Mouse (Mus musculus) layer of hippocampus, adult 9-11 months (tissue): Measurements from ENCODE around the gene Igfn1.

Source experiments
- DNase-seq: peaks from one replicate; pipeline ENCODE4 v3.0.0; 2022

The Igfn1 gene

DNA sequence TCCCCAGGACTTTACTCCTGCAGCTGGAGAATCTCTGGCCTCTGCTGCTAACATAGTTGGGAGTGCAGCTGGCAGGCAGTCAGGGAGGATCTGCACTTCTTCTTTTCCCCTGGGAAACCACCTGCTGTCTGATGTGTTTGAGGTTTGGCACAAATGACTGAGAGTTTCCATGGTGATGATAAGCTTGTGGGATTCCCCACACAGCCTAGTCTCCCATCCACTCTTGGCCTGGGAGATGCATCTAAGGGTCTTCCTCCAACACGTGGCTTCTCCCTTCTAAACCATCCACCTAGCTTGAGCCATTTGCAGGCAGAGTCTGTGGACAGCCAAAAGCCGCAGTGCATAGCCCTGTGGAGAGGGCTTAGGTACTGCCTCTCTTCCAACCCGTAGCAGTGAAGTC, 76.3 kb downstream of the Igfn1 start:
- peak; percentile 48 for DNase-seq

DNA sequence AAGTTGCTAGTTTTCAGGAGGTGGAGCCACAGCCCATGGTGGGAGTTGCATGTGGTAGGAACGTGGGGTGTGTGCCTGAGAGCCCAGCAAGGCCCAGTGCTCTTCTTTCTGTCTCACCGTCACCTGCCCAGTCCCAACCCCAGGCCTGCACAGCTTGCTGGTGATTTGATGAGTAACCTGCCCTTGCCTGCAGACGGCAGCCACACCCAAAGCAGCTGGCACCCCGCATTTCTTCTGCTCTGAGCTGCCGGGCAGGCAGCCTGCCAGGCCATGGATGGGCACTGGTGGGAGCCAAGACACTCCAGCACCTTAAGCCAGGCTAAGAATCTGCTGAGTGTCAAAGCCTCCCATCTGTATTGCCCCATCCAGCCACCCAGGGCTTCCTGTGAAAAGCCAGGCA, 80.3 kb downstream of the Igfn1 start:
- DNase-seq = no peak

DNA sequence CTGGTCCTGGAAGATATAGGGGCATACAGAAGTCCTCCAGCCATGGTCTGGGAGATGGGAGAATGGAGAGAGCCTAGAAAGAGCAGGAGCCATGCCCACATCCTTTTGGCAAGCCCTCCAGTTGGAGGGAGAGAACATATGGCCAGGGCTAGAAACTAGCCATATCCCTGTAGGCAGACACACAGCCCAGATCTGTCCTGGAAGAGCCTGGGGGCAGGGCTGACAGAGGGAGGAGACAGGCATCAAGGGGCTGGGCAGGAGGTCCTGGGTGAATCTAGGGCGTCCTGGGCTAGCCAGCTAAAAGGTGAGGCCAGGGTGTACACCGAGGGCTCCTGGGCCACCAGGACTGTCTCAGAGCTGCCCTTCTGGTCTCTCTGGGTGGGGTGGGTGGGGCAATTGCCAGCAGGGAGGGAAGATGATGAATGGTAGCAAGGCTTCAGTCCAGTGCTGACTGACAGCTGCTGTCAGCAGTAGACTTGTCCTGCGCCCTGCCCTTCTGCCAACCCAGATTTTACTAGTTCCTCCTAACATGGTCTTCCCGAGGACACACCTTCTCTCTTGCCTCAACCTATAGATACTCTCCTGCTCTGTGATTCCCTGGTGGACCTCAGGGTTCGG, 81.7 kb downstream of the Igfn1 start:
- DNase-seq = no peak

DNA sequence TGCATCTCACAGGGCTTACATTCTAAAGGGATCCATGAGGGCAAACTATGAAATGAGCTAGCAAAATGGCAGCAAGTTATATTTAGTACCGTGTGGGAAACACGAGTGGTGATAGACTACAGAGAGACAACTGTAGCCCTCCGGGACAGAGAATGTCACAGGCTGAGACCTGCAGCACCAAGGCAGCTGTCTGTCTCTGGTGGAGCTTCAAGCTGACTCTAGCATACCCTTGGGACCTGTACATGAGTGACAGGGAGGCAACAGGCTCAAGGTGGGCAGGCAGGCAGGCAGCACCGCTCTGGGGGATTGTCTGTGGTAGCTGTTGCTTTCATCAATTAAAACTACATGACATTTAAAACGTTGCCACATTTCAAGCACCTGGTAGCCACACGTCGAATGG, 82.9 kb downstream of the Igfn1 start:
- no peak for DNase-seq

DNA sequence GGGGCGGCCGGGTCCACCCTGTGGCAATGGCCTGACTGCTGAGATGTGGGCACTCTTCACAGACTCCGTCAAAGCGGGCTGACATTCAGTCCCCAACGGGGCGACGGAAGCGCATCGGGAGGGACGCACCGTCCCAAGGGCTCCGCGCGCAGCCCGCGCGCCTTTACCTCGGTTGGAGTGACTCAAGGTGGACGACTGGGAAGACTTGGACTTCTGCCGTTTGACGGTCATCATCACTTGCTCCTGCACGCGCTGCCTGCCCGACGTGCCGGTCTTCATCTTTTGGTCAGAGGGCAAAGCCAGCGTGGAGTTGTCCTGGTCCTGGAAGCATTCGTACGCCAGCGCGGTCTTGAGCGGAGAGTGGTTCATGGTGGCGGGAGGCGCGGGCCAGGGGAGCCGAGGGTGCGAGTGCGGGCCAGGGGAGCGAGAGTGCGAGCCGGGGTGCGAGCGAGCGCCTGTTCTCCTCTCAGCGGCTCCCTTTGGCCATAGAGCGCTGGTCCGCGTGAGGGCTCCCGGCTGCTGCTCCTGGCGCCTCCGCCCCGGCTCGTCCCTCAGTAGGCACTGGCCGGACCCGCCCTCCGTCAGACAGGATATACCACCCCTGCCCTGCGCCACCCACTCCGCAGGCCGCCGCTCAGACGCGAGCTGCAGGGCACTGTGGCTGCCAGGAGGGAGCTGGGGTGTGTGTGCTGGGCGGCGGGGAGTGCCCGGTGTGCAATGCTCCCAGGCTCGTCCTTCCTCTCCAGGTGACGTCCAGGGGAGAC, 87.3 kb downstream of the Igfn1 start, which contains the start of gene Pkp1:
Pkp1 (minus strand) TSS at position 564 of the 764 bp plus-strand sequence.
- DNase-seq = no peak

DNA sequence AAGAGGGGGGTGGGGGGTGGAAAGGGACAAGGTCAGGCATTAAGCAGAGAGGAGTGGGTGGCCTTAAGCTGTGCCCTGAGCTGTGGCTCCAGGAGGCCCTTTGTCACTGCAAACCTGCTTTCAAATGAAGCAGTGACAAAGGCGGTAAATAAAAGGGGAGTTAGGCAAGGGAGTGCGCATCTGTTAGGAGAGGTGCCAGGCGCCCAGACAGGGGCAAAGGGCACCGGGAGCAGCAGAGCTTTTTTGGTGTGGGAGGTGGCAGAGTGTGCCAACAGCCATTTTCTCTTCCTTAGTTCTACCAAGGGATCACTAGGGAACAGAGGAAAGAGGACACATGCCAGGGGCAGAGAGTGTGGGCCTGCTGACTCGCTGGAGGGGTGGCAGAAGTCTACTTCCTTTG, 88.9 kb downstream of the Igfn1 start:
- DNase-seq = no peak

DNA sequence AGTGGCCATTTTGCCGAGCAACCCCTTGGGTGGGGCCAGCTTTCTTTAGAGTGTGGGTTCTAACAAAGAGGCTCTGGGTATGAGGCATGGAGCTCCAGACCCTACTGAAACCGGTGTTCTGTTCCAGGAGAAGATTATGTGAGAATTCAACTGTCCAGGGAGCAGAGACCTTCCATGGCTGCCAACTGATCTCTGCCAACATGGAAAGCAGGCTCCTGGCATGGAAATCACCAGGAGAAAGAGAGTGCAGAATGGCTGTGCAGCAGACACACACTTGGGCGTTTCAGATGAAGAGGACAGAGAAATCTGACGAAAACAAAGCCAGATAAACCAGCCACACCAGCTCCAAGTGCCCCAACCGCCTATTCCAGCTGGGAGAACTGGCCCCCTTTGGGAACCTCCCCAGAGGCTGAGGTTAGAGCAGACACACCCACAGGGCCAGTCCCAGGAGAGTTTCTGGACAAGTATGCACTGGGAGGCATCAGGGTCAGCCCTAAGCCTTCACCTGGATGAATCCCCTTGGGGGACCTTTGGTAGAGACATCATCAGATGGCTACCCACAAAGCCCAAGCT, 89.6 kb downstream of the Igfn1 start:
- no peak for DNase-seq

DNA sequence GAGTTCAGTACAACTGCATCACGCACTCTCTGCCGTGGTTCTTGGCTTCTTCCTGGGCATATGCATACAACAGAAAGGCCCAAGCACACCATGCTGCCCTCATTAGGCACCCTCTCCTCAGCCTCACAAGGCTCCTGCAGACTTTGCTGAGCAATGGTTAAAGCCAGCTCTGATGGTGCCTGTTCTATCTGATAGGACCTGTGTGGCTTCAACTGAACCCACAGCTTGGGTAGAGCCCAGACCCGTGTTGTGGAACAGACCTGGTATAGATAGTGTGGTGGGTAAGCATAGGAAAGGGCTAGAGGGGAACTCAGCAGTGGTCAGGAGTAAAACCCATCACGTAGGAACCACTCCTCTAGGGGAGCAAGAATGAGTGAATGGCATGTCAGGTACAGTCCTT, 92.5 kb downstream of the Igfn1 start:
- no peak for DNase-seq

DNA sequence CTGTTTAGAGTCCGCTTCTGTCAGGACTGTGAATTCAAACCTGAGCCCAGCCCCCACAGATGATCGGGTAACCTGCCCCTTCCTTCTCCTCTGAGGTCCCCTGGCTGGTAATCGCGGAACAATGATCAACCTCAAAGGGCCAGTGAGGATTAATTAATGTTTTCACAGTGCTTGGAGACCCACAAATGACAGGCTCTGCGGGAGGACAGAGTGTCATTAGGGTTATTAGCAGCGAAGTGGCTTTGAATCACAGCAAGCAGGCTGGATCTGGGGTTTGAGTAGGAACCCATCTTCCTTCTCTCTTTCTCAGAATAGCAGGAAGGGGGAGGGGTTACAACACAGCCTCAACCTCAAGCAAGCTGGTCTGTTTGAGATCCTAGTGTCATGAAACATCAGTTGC, 96.8 kb downstream of the Igfn1 start:
- DNase-seq = no peak

DNA sequence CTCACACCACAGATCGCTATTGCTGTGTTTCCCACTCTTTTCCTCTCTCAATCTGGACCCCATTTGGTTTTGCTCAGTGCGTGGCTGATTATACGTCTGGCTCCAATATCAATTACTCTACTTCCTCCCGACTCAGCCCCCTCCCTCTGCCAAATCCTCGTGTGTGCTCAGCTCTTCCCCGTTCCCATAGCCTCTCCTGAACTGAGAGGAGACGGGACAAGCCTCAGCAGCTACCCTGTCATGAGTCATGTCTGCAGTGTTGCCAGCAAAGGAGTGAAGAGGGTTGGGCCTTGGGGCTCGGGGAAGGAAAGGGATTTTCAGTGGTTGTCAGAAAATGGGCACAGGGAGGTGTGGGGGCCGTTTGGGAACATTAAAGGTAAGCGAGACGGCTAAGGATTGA, 99.4 kb downstream of the Igfn1 start:
- peak; percentile 54 for DNase-seq
